ENCODE assay signal across 19 mouse cellular contexts in the genomic region with DNA sequence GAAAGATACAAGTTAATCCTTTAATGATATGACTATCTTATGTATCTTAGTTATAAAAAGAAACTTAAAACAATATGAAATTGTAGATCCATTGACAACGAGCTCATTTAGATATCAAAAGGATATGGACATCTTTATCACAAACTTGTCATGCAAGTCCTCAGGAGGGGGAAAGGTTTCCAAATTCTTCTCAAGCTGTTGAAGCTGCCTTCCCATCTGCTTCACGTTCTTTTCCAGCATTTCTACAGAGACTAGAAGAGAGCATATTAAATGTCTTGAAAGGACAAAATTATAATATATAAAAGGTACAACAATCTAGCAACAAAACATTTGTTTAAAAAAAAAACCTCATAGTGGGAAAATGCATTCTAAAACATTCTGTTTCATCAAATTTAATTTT.
DNase-seq lines count a peak whose midpoint lies in the region; ATAC-seq and TF ChIP-seq lines count a peak whose summit lies in the region.
"Had no signal": no experiment of that assay in that cellular context is flagged by ENCODE, and none has a peak within 500 bp of the region (broad histone marks: within the 10 kb centered on the region; RNA-seq: fewer than 3 reads in every experiment).

No protein-coding gene starts in this region.

- no peak overlapping the region for H3K4me3 ChIP-seq in forebrain, embryonic 14.5 days (ENCODE audit: low read depth, low read length)
- H3K4me3 ChIP-seq in forebrain, embryonic 15.5 days: no peak overlapping the region
- H3K4me3 ChIP-seq: embryonic facial prominence, embryonic 12.5 days; embryonic facial prominence, embryonic 15.5 days; heart, adult 2 months; heart, embryonic 10.5 days; hindbrain, embryonic 12.5 days; hindbrain, embryonic 15.5 days had no signal

- H3K27ac ChIP-seq in forebrain, embryonic 14.5 days (ENCODE audit: low read depth, low read length): no peak overlapping the region
- no peak overlapping the region for H3K27ac ChIP-seq in forebrain, embryonic 15.5 days (replicated peaks)
- H3K27ac ChIP-seq: embryonic facial prominence, embryonic 12.5 days; embryonic facial prominence, embryonic 15.5 days; heart, adult 2 months; heart, embryonic 10.5 days; hindbrain, embryonic 12.5 days; hindbrain, embryonic 15.5 days had no signal

- no peak for ATAC-seq in forebrain, embryonic 14.5 days
- no peak for ATAC-seq in forebrain, embryonic 15.5 days (replicated peaks)
- ATAC-seq: CD4-positive, CD25-positive, alpha-beta regulatory T cell, adult 4 months; intestine, postnatal 0 days had no signal

- no peaks in the 10 kb centered on the region for H3K9me3 ChIP-seq in forebrain, embryonic 14.5 days (replicated peaks; ENCODE audit: control insufficient read depth, low read length)
- H3K9me3 ChIP-seq in forebrain, embryonic 15.5 days: no peaks in the 10 kb centered on the region
- H3K9me3 ChIP-seq: embryonic facial prominence, embryonic 12.5 days; embryonic facial prominence, embryonic 15.5 days; heart, embryonic 10.5 days; hindbrain, embryonic 12.5 days; hindbrain, embryonic 15.5 days had no signal

- H3K4me1 ChIP-seq in forebrain, embryonic 14.5 days (ENCODE audit: control insufficient read depth, insufficient read depth, low read length): no peaks in the 10 kb centered on the region
- peaks cover 4% of the 10 kb centered on the region; the same call in 1 of the 2 replicates for H3K4me1 ChIP-seq in forebrain, embryonic 15.5 days
- H3K4me1 ChIP-seq: embryonic facial prominence, embryonic 12.5 days; embryonic facial prominence, embryonic 15.5 days; heart, embryonic 10.5 days; hindbrain, embryonic 12.5 days; hindbrain, embryonic 15.5 days had no signal

- no peaks in the 10 kb centered on the region for H3K27me3 ChIP-seq in forebrain, embryonic 14.5 days (replicated peaks; ENCODE audit: control insufficient read depth, insufficient read depth, low read length)
- no peaks in the 10 kb centered on the region for H3K27me3 ChIP-seq in forebrain, embryonic 15.5 days
- H3K27me3 ChIP-seq: embryonic facial prominence, embryonic 12.5 days; embryonic facial prominence, embryonic 15.5 days; hindbrain, embryonic 12.5 days; hindbrain, embryonic 15.5 days had no signal

- no peak overlapping the region for H3K9ac ChIP-seq in forebrain, embryonic 14.5 days (ENCODE audit: low read length)
- no peak overlapping the region for H3K9ac ChIP-seq in forebrain, embryonic 15.5 days (replicated peaks)
- H3K9ac ChIP-seq: embryonic facial prominence, embryonic 12.5 days; embryonic facial prominence, embryonic 15.5 days; hindbrain, embryonic 12.5 days; hindbrain, embryonic 15.5 days had no signal

- no peak for TF ChIP-seq POLR2A in brain, embryonic 14.5 days (IDR thresholded peaks at IDR 0.05; ENCODE audit: borderline replicate concordance, extremely low read depth, insufficient read depth, insufficient read length, poor library complexity, severe bottlenecking)

- H3K4me2 ChIP-seq in forebrain, embryonic 14.5 days (ENCODE audit: low read length): no peak overlapping the region
- no peak overlapping the region for H3K4me2 ChIP-seq in forebrain, embryonic 15.5 days (replicated peaks)
- H3K4me2 ChIP-seq: embryonic facial prominence, embryonic 12.5 days; embryonic facial prominence, embryonic 15.5 days; hindbrain, embryonic 12.5 days; hindbrain, embryonic 15.5 days had no signal

- no peaks in the 10 kb centered on the region for H3K36me3 ChIP-seq in forebrain, embryonic 14.5 days (ENCODE audit: control insufficient read depth, insufficient read depth, low read length)
- no peaks in the 10 kb centered on the region for H3K36me3 ChIP-seq in forebrain, embryonic 15.5 days
- H3K36me3 ChIP-seq: embryonic facial prominence, embryonic 12.5 days; embryonic facial prominence, embryonic 15.5 days; heart, embryonic 10.5 days; hindbrain, embryonic 12.5 days; hindbrain, embryonic 15.5 days had no signal

- peak; percentile 38 for DNase-seq in forebrain, embryonic 14.5 days (ENCODE audit: low spot score)
- DNase-seq in layer of hippocampus, adult 8-10 months (ENCODE audit: low spot score in 2 of 2): peak; percentile 11 to 20
- DNase-seq in layer of hippocampus, postnatal 36 days: no peak
- DNase-seq in brain, adult 2 months (ENCODE audit: low read depth, low spot score): peak; percentile 26
- DNase-seq in brain, embryonic 14.5 days (ENCODE audit: low read depth): peak; percentile 50
- DNase-seq: adrenal gland, adult 2 months; adrenal gland, postnatal 14 days; cerebellum, adult 2 months; cerebellum, postnatal 25 days; gastrocnemius, postnatal 25 days; heart, adult 2 months had no signal

- 80% methylated on average over 2 of the region's 2 CpGs for WGBS in forebrain, embryonic 14.5 days
- WGBS in forebrain, embryonic 15.5 days: 63% methylated on average over 2 of the region's 2 CpGs

- TF ChIP-seq CTCF in brain, embryonic 14.5 days (IDR thresholded peaks at IDR 0.05; ENCODE audit: borderline replicate concordance, extremely low read depth, insufficient read depth, insufficient read length): no peak

Comparison
In these comparisons a context has a peak if more than half of its experiments do, and no peak if none do; other contexts are left out.
1. DNase-seq: peak in forebrain, embryonic 14.5 days (single experiment), layer of hippocampus, adult 8-10 months (2 of 2), brain, adult 2 months (single experiment) and brain, embryonic 14.5 days (single experiment); none in layer of hippocampus, postnatal 36 days (0 of 2).